Mouse (Mus musculus): ENCODE measurements around the gene Clca4a.
"Not testable (repeated sequence)": the region's sequence is repeated elsewhere in the genome, so short reads cannot be mapped to it uniquely, and the experiment has no call there.

The Clca4a gene

GRCm38 (mm10) chr3:144974945-144975344 lies at the start of gene Clca4a:
Gene Clca4a, minus strand, starts transcription at chr3:144975045.
- DNase-seq = no peak

GRCm38 (mm10) chr3:145017807-145018206 lies 43.0 kb upstream of the Clca4a start:
- DNase-seq = no peak

GRCm38 (mm10) chr3:145004422-145004821 lies 29.6 kb upstream of the Clca4a start:
- no peak for DNase-seq

- DNase-seq = no peak
Measured at GRCm38 (mm10) chr3:145000912-145001311, 26.1 kb upstream of the Clca4a start.

- DNase-seq = no peak
Measured at GRCm38 (mm10) chr3:144993055-144993454, 18.2 kb upstream of the Clca4a start.

- no peak for DNase-seq
Measured at GRCm38 (mm10) chr3:144992618-144993017, 17.8 kb upstream of the Clca4a start.

- no peak for DNase-seq
Measured at GRCm38 (mm10) chr3:144985890-144986289, 11.0 kb upstream of the Clca4a start.

GRCm38 (mm10) chr3:144980551-144980950 lies 5.7 kb upstream of the Clca4a start:
- DNase-seq = no peak

GRCm38 (mm10) chr3:144977631-144978030 lies 2.8 kb upstream of the Clca4a start:
- no peak for DNase-seq

GRCm38 (mm10) chr3:144976091-144976490 lies 1.2 kb upstream of the Clca4a start:
- no peak for DNase-seq

GRCm38 (mm10) chr3:144971553-144972270 lies 3.1 kb downstream of the Clca4a start:
- no peak for DNase-seq

- no peak for DNase-seq
Measured at GRCm38 (mm10) chr3:144969755-144970154, 5.1 kb downstream of the Clca4a start.

- no peak for DNase-seq
Measured at GRCm38 (mm10) chr3:144966074-144966473, 8.8 kb downstream of the Clca4a start.

GRCm38 (mm10) chr3:144950829-144951228 lies 24.0 kb downstream of the Clca4a start:
- no peak for DNase-seq

GRCm38 (mm10) chr3:144947376-144947775 lies 27.5 kb downstream of the Clca4a start:
- DNase-seq = not testable (repeated sequence)

GRCm38 (mm10) chr3:144933625-144934024 lies 41.2 kb downstream of the Clca4a start:
- DNase-seq = not testable (repeated sequence)

GRCm38 (mm10) chr3:144933011-144933491 lies 41.8 kb downstream of the Clca4a start:
- DNase-seq = no peak

- DNase-seq = no peak
Measured at GRCm38 (mm10) chr3:144932335-144932734, 42.5 kb downstream of the Clca4a start, which contains the start of gene Clca4b. Gene Clca4b, minus strand, starts transcription at chr3:144932529.

- DNase-seq = no peak
Measured at GRCm38 (mm10) chr3:144914014-144914413, 60.8 kb downstream of the Clca4a start.

Data from lung, postnatal 36 days (tissue).